Mouse (Mus musculus) CD4-positive naive resting alpha-beta T cell, adult 76 days (primary cell): ENCODE results near the gene Chad. TPM values are rescaled to one million over a fixed set of nuclear protein-coding genes. Genes with fewer than 3 reads are reported as not detected.

Source experiments
- total RNA-seq: library from RNA; stranded (reverse); gene quantifications from one replicate; pipeline ENCODE4 v1.2.4, GENCODE M21; 2023

Chad gene
- not detected for total RNA-seq

GRCm38 (mm10) chr11:94564437-94565150 lies at the start of gene Chad:
TSS of gene Chad (plus strand) at chr11:94565047.

GRCm38 (mm10) chr11:94521219-94521843 lies 43.5 kb upstream of the Chad start, which contains the start of gene Mycbpap:
TSS of gene Mycbpap (minus strand) at chr11:94521742.

GRCm38 (mm10) chr11:94548888-94549690 lies 15.8 kb upstream of the Chad start, which contains the start of gene Rsad1:
TSS of gene Rsad1 (minus strand) at chr11:94549255.

GRCm38 (mm10) chr11:94601321-94602281 lies 36.8 kb downstream of the Chad start, which contains the start of gene Acsf2:
TSS of gene Acsf2 (minus strand) at chr11:94601871.

Other genes with a start within 250 kb of the Chad start
- gene Luc7l3, start 243.1 kb upstream of the Chad start, total RNA-seq, result 134 TPM
- 53.2 TPM for gene Ankrd40, start 237.0 kb upstream of the Chad start, total RNA-seq
- 2.8 TPM for gene Abcc3, start 172.1 kb upstream of the Chad start, total RNA-seq
- not detected for gene Cacna1g, start 90.8 kb upstream of the Chad start, total RNA-seq
- not detected for gene Spata20, start 78.9 kb upstream of the Chad start, total RNA-seq
- not detected for gene Epn3, start 65.1 kb upstream of the Chad start, total RNA-seq
- gene Mycbpap, start 43.3 kb upstream of the Chad start, total RNA-seq, result not detected
- gene Rsad1, start 15.8 kb upstream of the Chad start, total RNA-seq, result 4.3 TPM
- gene Acsf2, start 36.8 kb downstream of the Chad start, total RNA-seq, result 16.8 TPM
- 54.0 TPM for gene Lrrc59, start 64.7 kb downstream of the Chad start, total RNA-seq
- gene Mrpl27, start 88.7 kb downstream of the Chad start, total RNA-seq, result 22.6 TPM
- 1.5 TPM for gene Eme1, start 88.9 kb downstream of the Chad start, total RNA-seq
- 48.9 TPM for gene Xylt2, start 112.5 kb downstream of the Chad start, total RNA-seq
- not detected for gene Gm11541, start 139.5 kb downstream of the Chad start, total RNA-seq
- not detected for gene Cdc34b, start 176.7 kb downstream of the Chad start, total RNA-seq
- not detected for gene Tmem92, start 217.7 kb downstream of the Chad start, total RNA-seq